Mouse (Mus musculus) monocyte, adult 59 days (primary cell): ENCODE results near the gene Atxn3. TPM values are rescaled to one million over a fixed set of nuclear protein-coding genes. Genes with fewer than 3 reads are reported as not detected.

Experiments used
- total RNA-seq, 2 experiments: library from RNA; stranded (reverse); gene quantifications; one replicate each; pipeline ENCODE4 v1.2.4; 2023

The Atxn3 gene
- total RNA-seq, result 10 to 100 TPM; 30.2 to 36.8 TPM

DNA sequence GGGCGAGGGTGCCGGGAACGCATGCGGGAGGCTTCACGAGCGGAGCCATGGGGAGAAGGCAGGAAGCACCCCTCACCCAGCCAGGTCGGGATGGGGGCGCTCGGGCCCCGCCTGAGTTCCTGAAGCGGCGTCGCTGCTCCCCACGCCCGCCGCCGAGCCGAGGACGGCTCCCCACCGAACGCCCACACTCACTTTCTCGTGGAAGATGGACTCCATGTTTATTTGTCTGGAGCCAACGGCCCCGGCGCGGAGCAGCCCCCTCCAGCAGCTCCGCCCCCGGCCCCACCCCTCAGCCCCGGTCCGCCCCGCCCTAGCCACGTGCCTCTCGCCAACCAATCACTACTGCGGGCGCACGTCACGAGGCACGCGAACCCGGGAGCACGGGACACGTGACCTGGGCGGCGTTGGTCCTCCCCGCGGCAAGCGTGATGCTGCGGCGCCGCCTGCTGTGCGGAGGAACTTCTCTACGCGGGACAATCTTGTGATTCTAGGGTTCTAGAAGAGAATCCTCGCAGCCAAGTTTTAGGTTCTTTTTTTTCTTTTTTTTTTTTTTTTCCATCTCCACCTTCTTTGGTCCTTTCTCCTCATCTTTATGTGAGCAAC, at the start of gene Atxn3:
Gene Atxn3, minus strand, starts transcription at position 305 of the 603 bp plus-strand sequence.

DNA sequence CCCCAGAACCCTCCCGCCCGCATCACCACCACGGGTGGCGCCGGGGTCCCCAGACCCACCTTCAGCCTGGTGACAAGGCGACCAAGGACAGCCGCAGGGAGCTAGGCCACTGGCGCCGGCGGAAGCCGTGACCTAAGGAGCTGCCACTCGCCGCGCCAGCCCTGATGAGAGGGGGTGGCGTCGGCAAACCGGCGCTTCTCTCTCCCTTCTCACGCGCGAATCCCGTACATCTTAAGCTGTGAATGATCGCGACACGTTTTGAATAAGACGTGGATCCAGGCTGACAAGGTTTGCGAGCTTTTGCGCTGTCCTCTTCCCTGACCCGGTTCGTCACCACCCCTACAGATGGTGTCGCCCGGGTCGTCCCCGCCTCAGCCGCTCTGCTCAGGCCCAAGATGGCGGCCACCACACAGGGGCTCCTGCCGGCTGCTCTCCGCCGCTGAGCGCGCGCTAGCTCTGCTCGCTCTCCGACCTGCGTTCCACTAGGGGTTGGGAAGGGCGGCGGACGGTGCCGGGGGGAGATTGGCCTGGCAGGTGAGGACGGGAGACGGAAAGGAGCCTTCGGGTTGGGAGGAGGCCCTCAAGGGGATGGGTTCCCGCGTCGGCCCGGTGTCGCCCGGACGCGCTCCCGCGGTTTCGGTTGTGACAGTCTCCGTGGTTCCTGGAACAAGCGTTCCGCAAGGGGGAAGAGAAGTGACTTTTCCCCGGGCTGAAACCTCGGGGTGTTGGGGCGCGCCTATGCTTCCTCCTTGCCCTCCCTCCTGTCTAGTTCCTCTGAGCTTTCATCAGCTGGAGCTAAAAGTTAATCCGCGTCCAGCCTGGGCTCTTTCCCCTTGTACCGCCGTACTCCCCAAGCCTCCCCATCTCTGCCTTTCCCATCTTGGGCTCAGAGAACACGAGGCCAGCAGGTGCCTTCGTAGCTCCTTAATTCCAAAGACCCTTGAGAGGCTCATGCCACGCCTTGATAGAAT, 17.8 kb upstream of the Atxn3 start, which contains the start of gene Cpsf2:
Gene Cpsf2, plus strand, starts transcription at position 388 of the 971 bp plus-strand sequence.

DNA sequence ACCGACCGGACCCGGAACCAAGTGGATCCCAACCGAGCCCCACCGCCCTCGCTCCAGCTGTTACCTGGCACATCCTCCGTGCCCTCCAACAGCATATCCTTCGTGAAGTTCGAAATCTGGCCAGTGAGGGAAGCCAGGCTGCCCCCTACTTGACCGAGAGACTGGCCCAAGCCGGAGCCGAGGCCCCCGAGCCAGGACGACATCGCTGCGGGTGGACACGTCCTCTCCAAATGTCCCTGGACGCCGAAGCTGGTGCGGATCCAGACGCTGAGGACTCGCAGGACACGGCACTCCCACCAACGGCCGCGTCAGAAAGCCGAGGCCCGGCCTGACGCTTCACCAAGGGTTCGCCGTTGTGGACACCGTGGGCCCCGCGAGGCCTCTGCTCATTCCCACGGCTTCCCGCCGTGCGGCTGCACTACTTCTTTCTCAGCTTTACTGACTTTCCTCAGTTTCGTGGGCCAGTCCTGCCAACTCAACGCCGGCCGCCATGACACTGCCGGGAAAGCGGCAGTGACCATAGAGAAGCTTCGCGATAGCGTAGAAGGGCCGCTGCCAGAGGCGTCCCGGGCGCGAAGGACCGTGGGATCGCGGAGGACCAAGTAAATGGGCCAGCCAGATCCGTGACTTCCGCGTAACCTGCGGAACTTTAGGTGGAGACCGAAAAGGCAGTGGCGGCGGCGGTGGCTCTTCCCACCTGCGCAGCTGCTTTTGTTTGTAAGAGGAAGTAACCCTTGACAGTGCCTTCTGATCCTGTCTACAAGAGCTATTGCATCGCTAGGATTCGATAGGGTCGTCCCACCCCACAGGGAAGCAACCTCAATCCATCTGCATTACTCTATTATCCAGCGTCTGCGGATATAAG, 45.2 kb downstream of the Atxn3 start, which contains the start of gene Trip11:
Gene Trip11, minus strand, starts transcription at position 642 of the 865 bp plus-strand sequence.

Other genes with a start within 250 kb of the Atxn3 start
- 1 to 10 TPM in 1 of 2 experiments, under 1 TPM in 1; 0.45 to 1.1 TPM for gene Tc2n, start 239.7 kb downstream of the Atxn3 start, total RNA-seq
- gene Fbln5, start 139.2 kb downstream of the Atxn3 start, total RNA-seq, result under 1 TPM in 1 of 2 experiments, not detected in 1; 0.21 TPM
- gene Trip11, start 45.0 kb downstream of the Atxn3 start, total RNA-seq, result 10 to 100 TPM; 42.5 to 47.5 TPM
- gene Cpsf2, start 17.7 kb upstream of the Atxn3 start, total RNA-seq, result 10 to 100 TPM; 21.0 to 22.5 TPM
- gene Slc24a4, start 170.5 kb upstream of the Atxn3 start, total RNA-seq, result not detected